Mouse (Mus musculus): Measurements from ENCODE around the gene Dgkd. TPM values are rescaled to one million over a fixed set of nuclear protein-coding genes. Genes with fewer than 3 reads are reported as not detected.

The Dgkd gene
- polyA plus RNA-seq, 1 experiment from 2014 or later, result 36.6 TPM

DNA sequence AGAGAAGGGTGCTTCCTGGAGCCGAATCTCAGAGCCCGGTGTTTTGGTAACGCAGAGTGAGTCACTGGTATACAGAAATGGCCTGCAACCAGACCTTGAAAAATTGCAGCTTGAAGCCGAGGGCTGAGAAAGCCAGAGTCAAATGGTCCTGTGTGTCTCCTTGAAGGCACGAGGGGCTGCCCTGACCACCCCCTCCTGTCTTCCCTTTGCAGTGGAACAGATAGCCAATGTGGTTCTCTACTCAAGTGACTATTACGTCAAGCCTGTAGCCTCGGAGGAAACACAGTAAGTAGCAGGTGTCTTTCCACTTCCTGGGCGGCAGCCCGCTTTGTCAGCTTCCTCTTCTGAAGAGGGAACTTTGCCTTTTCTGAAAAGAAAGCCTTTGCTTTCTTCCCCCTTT, 24.9 kb upstream of the Dgkd start:
- Histone ChIP-seq H3K4me1 (peaks cover 4% of the 10 kb centered on the region; the same call in 1 of the 2 replicates), H3K27ac (no peak overlapping the region), H3K4me3 (no peak overlapping the region), H3K36me3 (no peaks in the 10 kb centered on the region), H3K9ac (no peak overlapping the region), H3K4me2 (replicated peaks) (no peak overlapping the region), H3K27me3 (no peaks in the 10 kb centered on the region), H3K9me3 (no peaks in the 10 kb centered on the region)
- WGBS, result 69% methylated on average over 9 of the region's 9 CpGs
- no peak for ATAC-seq (ENCODE audit: low FRiP score, low read depth)

DNA sequence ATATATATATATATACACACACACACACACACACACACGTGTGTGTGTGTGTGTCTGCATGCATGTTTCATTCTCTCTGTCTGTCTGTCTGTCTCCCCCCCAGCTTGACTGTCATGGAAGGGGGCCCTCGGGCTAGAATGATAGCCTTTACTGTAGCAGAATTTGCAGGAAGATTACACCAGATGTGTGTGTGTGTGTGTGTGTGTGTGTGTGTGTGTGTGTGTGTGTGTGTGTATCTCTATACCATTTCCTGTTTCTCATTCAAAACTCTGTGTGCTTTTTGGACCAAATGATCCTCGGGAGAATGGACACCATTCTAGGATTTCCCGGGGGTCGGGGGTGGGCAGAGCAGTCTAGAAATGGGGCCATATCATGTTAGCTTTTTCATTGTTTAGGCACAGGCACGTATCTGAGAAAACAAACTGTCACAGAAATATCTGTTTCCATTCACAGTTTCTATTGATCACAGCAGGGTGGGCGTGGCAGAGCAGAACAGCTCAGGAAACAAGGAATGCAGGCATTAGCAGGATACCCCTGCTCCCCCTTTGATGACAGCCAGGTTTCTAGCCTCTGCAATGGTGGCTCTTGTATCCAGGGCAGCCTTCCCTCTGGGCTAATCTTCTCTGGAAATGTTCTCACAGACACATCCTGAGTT, 24.0 kb upstream of the Dgkd start:
- Histone ChIP-seq H3K4me3 (no peak overlapping the region), H3K4me1 (peaks cover 4% of the 10 kb centered on the region; the same call in 1 of the 2 replicates), H3K27me3 (no peaks in the 10 kb centered on the region), H3K9ac (no peak overlapping the region), H3K27ac (no peak overlapping the region), H3K9me3 (no peaks in the 10 kb centered on the region), H3K4me2 (replicated peaks) (no peak overlapping the region), H3K36me3 (no peaks in the 10 kb centered on the region)
- WGBS, result 40% methylated on average over 7 of the region's 7 CpGs
- ATAC-seq (ENCODE audit: low FRiP score, low read depth), result no peak

DNA sequence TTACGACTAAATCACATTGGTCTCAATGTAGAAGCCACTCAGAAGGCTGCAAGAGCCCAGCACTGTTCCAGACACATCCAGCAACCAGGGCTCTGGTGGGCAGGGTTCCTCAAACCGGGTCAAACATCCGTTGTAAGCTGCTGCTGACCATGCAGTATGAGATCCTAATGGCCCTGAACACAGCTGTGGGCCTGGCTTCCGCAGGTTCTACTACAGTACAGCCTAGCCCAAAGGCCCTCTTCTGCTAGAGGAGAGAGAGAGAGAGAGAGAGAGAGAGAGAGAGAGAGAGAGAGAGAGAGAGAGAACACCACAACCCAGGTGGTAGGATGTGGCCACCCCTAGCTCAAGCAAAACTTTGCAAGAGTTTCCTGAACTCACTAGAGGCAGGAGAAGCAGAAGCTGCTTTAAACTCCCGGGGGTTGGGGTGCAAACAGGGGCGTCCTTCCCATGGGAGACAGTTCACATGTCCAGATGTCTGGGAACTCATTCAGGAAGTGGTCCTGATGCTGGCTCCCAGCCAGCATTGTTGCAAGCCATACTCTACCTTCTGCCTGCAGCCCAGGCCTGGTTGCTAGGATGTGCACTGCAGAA, 23.4 kb upstream of the Dgkd start:
- Histone ChIP-seq H3K9ac (no peak overlapping the region), H3K4me3 (no peak overlapping the region), H3K27ac (no peak overlapping the region), H3K9me3 (no peaks in the 10 kb centered on the region), H3K4me1 (peaks cover 4% of the 10 kb centered on the region; the same call in 1 of the 2 replicates), H3K27me3 (no peaks in the 10 kb centered on the region), H3K36me3 (no peaks in the 10 kb centered on the region), H3K4me2 (replicated peaks) (no peak overlapping the region)
- ATAC-seq (ENCODE audit: low FRiP score, low read depth), result no peak
- 47% methylated on average over 6 of the region's 6 CpGs for WGBS

DNA sequence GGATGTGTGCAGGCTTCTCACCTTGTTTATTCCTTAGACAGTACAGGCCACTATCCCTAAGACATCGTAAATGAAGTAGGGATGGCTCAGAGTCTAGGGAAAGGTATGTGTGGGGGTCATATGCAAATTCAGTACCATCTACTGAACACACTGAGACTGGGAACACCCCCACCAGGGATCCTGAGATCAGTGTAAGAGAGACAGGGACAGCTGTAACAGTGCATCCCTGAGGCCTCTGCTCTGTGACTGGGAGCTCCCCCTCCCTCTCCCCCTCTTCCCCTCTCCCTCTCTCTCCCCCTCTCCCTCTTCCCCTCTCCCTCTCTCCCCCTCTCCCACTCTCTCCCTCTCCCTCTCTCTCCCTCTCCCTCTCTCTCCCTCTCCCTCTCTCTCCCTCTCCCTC, 16.6 kb upstream of the Dgkd start:
- Histone ChIP-seq H3K4me3 (no peak overlapping the region), H3K4me2 (replicated peaks) (no peak overlapping the region), H3K36me3 (no peaks in the 10 kb centered on the region), H3K9ac (no peak overlapping the region), H3K4me1 (peaks cover 7% of the 10 kb centered on the region; the same call in 1 of the 2 replicates), H3K9me3 (no peaks in the 10 kb centered on the region), H3K27ac (peak overlapping the region; percentile 39; the same call in 1 of the 2 replicates), H3K27me3 (no peaks in the 10 kb centered on the region)
- WGBS, result 73% methylated on average over 1 of the region's 1 CpGs
- ATAC-seq (ENCODE audit: low FRiP score, low read depth), result peak; percentile 74

DNA sequence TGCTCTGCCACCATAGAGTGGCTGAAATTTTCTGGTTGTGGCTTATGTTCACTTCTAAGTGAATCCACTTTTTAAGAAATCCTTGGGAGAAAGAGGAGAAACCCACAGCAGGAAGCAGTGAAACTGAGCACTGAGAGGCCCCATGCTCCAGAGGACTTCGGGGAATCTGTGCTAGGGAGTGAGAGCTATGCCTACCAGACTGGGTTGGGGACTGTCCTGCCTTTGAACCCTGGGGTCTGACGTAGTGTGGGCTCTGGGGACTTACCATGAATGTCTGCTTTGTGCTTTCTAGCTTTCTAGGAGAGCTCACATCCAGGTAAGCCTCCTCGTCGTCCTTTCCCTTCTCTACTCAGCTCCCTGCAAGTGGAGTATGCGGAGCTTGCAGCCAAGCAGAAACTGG, 16.1 kb upstream of the Dgkd start:
- WGBS, result 27% methylated on average over 5 of the region's 5 CpGs
- Histone ChIP-seq H3K9me3 (no peaks in the 10 kb centered on the region), H3K9ac (no peak overlapping the region), H3K4me3 (no peak overlapping the region), H3K27ac (peak overlapping the region; percentile 73; the same call in 1 of the 2 replicates), H3K27me3 (no peaks in the 10 kb centered on the region), H3K4me1 (peaks cover 7% of the 10 kb centered on the region; the same call in 1 of the 2 replicates), H3K36me3 (no peaks in the 10 kb centered on the region), H3K4me2 (replicated peaks) (0 out of 2 replicates have a peak overlapping the region, but pooled peaks have one; percentile 7)
- peak; percentile 85 for ATAC-seq (ENCODE audit: low FRiP score, low read depth)

DNA sequence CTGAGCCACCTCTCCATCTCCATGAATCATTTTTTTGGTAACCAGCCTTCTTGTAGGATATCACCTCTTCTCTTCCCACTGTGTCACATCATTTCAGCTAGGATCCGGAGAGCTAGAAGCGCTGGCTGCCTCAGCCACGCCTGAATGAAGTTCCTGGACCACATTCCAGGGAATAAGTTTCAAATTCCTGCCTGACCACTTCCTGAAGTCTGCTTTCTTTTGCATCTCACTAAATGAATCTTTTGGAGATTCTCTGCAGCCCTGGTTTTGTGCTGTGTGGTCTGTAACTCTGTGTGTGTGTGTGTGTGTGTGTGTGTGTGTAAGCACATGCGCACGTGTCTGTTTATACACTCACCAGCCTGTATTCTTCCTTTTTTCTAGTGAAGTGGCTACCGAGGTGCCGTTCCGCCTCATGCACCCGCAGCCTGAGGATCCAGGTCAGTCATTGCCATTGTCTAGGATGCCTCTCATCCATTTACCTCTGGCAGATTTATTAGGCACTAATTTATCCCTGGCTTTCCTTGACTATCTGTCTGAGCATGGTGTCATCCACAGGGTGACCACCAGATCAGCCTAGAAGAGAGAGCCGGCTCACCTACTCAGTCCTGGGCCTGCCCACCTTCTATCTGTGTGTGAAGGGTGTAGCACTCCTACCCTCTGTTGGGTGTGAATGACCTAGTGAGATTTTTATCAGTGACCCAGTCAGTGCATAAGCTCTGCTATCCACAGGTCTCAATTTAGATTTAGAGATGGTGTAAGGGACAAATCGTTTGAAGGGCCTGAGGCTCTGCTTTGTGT, 12.5 kb upstream of the Dgkd start:
- WGBS, result 54% methylated on average over 11 of the region's 11 CpGs
- ATAC-seq (ENCODE audit: low FRiP score, low read depth), result no peak
- Histone ChIP-seq H3K36me3 (no peaks in the 10 kb centered on the region), H3K4me1 (0 out of 2 replicates have a peak, but pooled peaks cover 7% of the 10 kb centered on the region), H3K9ac (no peak overlapping the region), H3K4me2 (replicated peaks) (no peak overlapping the region), H3K9me3 (no peaks in the 10 kb centered on the region), H3K4me3 (no peak overlapping the region), H3K27ac (no peak overlapping the region), H3K27me3 (no peaks in the 10 kb centered on the region)

DNA sequence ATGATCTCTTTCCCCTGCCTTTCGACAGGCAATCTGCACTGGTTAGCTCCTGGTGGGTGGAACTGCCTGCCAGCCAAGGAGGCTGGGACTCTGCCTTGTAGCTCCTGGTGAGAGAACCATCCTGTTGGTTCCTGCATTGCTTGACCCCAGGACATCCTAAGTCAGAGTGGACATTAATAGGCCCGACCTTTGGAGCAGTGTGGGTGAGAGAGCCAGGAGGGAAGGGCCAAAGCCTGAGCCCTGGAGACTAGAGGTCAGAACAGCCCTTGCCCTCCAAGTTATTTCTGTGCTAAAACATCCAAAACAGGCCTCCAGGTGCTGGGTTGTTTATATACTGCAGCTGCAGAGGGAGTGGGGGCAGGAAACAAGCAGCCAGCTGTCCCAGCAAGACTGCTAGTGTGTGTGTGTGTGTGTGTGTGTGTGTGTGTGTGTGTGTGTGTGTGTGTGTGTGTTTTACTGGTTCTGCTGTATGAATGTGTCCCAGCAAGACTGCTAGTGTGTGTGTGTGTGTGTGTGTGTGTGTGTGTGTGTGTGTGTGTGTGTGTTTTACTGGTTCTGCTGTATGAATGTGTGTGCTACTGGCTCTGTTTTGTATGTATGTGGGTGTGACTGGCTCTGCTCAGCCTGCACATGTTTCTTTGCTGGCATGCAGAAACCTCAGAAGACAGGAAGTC, 6.1 kb upstream of the Dgkd start:
- Histone ChIP-seq H3K27me3 (no peaks in the 10 kb centered on the region), H3K9ac (no peak overlapping the region), H3K4me3 (no peak overlapping the region), H3K9me3 (no peaks in the 10 kb centered on the region), H3K36me3 (no peaks in the 10 kb centered on the region), H3K27ac (peak overlapping the region; percentile 72), H3K4me1 (peaks cover 23% of the 10 kb centered on the region), H3K4me2 (replicated peaks) (no peak overlapping the region)
- 6% methylated on average over 2 of the region's 2 CpGs for WGBS
- ATAC-seq (ENCODE audit: low FRiP score, low read depth), result peak; percentile 83

DNA sequence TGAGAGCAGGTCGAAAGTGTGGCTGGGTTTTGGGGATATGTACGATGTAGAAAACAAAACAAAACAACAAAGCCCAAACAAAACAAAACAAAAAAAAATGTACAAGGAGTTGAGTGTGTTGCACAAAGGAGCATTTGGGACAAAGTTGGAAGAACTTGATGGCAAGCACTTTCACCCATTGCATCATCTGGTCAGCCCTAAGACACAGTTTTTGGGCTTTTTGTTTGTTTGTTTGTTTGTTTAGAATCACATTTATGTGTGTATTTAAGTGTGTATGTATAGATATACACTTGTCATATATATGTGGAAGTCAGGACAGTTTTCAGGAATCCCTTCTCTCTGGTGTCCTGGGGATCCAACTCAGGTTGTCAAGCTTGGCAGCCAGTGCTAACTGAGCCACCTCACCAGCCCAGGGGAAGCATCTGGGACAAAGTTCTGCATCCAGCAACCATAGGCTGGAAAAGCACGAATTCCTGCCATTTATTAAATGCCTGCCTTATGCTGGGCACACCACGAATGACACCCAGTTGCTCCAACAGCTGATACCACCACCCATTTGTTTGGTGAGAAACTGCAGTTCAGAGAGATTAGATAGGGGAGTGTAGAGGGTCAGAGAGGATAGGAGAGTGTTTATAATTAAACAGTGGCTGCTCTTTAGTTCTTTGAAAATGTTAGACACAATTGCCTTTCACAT, 5.5 kb upstream of the Dgkd start:
- H3K4me2 ChIP-seq (replicated peaks), result no peak overlapping the region
- H3K9ac ChIP-seq, result no peak overlapping the region
- WGBS, result 27% methylated on average over 4 of the region's 4 CpGs
- H3K4me1 ChIP-seq, result peaks cover 28% of the 10 kb centered on the region
- no peak for ATAC-seq (ENCODE audit: low FRiP score, low read depth)
- peak overlapping the region; percentile 22; the same call in 1 of the 2 replicates for H3K27ac ChIP-seq
- H3K4me3 ChIP-seq, result no peak overlapping the region
- H3K27me3 ChIP-seq, result no peaks in the 10 kb centered on the region
- no peaks in the 10 kb centered on the region for H3K9me3 ChIP-seq
- no peaks in the 10 kb centered on the region for H3K36me3 ChIP-seq

DNA sequence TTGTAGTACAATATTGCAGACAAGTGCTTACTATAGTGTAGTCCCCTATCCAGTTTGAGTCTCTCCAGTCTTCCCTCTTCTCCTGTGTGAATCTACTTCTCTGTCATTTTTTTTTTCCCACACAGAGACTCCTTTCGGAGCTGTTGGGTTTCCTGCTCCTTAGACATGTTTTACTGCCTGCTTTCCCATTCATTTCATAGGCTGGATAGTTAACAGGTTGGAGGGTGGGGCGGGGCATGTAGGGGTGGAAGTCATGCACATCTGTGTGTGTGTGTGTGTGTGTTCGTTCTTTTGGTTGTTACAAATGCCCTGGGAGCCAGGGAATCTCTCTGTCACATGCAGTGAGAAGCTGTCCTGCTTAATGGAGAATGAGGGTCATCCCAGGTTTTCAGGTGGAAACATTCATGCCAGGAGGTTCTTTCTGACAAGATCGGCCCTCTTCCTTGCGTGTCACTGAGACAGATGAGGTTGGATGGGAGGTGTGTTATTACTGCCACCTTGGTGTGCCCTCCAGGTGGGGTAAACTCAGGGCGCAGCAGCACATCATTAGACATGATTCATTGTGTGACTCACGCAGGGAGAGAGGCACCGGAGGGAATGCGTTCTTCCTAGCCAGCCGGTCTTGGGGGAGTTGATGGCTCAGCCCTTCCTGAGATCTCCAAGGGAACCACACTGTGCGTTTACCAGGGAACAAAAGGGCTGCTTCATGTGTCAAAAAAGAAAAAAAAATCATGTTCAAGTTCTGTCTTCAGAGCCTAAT, 4.7 kb upstream of the Dgkd start:
- 0 out of 2 replicates have a peak overlapping the region, but pooled peaks have one; percentile 22 for H3K27ac ChIP-seq
- no peak overlapping the region for H3K9ac ChIP-seq
- 36% methylated on average over 11 of the region's 11 CpGs for WGBS
- peaks cover 30% of the 10 kb centered on the region for H3K4me1 ChIP-seq
- H3K9me3 ChIP-seq, result no peaks in the 10 kb centered on the region
- ATAC-seq (ENCODE audit: low FRiP score, low read depth), result no peak
- no peaks in the 10 kb centered on the region for H3K27me3 ChIP-seq
- H3K4me2 ChIP-seq (replicated peaks), result no peak overlapping the region
- H3K4me3 ChIP-seq, result no peak overlapping the region
- H3K36me3 ChIP-seq, result no peaks in the 10 kb centered on the region

DNA sequence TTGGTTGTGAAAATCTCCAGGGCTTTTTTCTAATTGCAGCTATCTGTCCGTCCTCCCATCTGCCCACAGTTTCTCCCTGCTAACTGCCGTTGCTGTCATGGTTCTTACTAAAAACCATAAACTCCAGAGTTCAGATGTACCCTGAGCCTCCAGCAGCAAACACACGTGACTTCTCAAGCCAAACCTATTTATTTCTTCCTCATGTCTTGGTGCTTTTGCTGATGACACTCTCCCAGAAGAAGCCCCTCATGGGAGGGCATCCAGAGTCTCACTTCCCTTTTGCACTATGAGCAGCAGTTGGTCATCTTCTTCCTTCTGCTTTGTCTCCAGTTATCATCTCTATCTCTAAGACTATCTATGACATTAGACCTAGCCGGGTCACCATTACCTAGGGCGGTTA, 3.8 kb upstream of the Dgkd start:
- H3K4me3 ChIP-seq, result no peak overlapping the region
- H3K9ac ChIP-seq, result no peak overlapping the region
- no peak overlapping the region for H3K27ac ChIP-seq
- H3K9me3 ChIP-seq, result no peaks in the 10 kb centered on the region
- H3K36me3 ChIP-seq, result no peaks in the 10 kb centered on the region
- 71% methylated on average over 5 of the region's 5 CpGs for WGBS
- no peak overlapping the region for H3K4me2 ChIP-seq (replicated peaks)
- H3K27me3 ChIP-seq, result no peaks in the 10 kb centered on the region
- peaks cover 35% of the 10 kb centered on the region for H3K4me1 ChIP-seq
- ATAC-seq (ENCODE audit: low FRiP score, low read depth), result no peak

DNA sequence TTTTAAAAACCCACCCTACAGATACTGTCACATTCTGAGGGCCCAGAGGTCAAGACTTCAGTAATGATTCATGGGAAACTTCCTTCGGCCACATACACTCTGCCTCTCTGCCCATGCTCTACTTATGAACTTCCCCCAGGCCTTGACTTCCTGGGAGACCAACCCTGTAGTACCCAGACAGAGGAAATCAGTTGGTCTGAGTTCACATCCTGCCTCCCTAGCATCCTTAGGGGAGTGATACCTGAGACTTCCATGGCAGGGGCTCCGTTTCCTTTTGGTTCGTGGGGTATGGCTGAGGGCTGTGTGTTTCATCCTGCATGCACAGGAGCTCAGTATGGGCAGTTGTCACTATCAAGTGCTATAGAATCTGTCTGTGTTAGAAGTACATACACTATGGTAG, 1.7 kb upstream of the Dgkd start:
- 69% methylated on average over 3 of the region's 3 CpGs for WGBS
- H3K36me3 ChIP-seq, result no peaks in the 10 kb centered on the region
- H3K9me3 ChIP-seq, result no peaks in the 10 kb centered on the region
- ATAC-seq (ENCODE audit: low FRiP score, low read depth), result no peak
- H3K4me1 ChIP-seq, result peaks cover 48% of the 10 kb centered on the region
- H3K27ac ChIP-seq, result no peak overlapping the region
- H3K27me3 ChIP-seq, result no peaks in the 10 kb centered on the region
- H3K4me3 ChIP-seq, result no peak overlapping the region
- no peak overlapping the region for H3K4me2 ChIP-seq (replicated peaks)
- no peak overlapping the region for H3K9ac ChIP-seq

Measured in limb, embryonic 13.5 days (tissue).